Mouse (Mus musculus): ENCODE data around the gene Prkce.
A peak's percentile ranks its signal among the peaks of the same experiment; 100 is the strongest.

Gene Prkce

DNA sequence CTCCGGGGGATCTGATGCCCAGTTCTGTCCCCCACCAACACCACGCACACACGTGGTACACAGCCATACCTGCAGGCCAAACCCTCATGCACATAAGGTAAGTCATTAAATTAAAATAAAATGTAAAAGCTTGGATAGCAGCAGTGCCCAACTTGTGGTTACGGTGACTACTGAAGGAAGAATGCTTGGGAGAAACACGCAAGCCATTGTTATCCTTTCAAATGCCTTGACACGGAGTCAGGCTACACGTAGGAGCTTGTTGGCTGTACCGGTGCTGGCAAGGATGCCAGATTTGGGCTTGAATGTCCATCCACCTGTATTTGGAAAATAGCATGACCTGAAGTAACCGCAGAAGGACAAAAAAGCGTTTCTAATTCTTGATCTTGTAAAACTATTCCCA lies 423.7 kb downstream of the Prkce start:
- no peak for DNase-seq

DNA sequence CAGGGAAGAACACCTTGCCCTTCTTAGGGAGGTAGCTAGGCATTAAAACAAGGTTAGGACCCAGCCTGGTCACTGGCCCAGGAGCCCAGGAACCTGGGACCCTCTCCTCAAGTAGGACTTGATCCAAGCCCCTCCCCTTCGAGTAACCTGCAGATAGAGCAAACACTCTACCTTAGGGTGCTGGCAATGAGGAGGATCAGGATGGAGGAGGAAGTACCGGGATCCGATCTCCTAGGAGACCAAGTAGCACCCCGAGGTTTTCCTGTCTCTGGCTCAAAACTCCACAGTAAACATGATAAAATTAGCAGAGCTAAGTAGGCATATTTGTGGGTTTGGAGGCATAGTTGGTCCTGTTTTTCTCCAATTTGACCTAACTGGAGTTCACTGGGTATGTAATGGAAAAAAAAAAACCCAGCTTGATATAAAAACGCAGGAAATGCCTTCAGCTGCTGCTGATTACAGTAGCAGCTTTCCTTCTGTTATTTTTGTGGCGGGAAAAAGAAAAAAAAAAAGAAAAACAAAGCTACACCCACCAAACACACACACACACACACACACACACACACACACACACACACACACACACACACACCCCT lies 425.5 kb downstream of the Prkce start:
- no peak for DNase-seq

DNA sequence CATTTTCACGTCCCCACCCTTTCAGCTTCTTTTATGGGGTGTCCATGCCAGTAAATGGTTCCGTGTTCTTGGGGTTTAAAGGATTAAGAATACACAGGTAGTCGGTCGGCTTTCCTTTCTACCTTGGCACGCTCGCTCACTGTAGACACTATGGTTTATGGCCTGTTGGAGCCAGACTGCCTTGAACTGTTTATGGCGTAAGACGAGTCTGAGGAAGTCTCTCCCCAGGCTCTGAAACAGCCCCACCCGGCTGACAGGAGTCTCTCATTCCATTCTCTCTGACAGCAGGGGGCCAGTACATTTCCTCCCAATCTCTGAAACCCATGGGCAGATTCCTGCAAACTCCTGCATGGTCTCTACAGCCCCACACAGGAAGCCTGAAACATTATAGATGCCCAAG lies 427.9 kb downstream of the Prkce start:
- no peak for DNase-seq

DNA sequence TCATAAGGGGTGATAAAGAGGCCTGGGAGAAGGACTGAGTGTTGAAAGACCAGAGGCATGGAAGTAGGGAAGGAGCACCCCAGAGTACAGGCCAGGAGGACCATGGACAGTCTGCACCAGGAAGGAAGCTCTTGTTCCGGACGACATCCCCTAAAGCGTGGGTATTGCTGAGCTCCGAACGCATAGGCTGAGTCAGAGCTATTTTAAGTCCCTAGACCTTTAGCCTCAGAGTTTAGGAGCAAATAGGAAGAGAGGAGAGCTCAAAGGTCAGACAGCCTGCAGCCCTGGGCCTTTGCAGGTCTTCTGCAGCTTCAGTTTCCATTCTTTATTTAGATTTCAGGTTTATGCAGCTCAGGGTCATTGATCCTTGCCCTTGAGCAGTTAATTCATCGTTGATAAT lies 433.5 kb downstream of the Prkce start:
- no peak for DNase-seq

DNA sequence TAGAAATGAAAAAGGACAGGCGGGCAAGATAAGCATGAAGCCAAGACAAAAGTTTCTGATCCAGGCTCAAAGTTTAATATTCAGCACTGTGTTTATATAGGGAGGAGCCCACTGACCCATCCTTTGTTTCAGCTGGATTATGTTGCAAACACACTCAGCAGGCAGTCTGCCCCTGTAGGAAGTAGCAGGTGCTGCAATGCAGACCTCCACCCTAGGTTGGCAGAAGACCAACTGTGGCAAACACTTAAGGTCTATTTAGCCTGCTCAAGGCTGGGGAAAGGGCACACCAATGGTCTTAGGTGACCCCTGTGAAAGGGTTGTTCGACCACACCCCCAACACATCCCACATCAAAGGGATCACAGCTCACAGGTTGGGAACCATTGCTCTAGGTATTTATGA lies 434.3 kb downstream of the Prkce start:
- DNase-seq, result no peak

DNA sequence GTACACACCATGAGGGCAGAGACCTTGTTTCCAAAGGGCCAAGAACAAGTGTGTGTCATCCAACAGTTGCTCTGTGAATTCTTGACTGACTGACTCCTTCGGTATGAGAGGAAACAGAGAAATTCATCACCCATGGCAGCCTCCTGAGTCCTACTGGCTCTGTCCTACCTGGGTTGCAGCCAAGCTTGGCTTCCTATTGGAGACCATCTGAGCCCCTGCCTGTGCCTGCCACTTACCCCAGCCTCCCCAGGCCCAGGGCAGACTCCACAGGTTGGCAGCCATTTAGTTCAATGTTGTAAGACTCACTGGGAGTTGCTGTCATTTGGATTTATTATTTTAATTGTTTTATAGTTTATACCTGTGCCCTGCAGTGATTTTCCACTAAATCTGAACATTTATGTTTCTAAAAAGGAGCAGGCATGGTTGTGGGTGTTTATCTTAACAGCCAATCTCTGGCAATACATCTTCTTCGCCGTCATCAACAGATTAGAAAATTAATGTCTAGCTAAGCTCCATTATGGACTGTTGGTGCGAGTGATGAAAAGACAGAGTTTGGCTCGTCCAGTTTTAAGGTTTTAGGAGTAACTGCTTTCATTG lies 436.4 kb downstream of the Prkce start:
- peak in 1 of 2 experiments; percentile 31 for DNase-seq

DNA sequence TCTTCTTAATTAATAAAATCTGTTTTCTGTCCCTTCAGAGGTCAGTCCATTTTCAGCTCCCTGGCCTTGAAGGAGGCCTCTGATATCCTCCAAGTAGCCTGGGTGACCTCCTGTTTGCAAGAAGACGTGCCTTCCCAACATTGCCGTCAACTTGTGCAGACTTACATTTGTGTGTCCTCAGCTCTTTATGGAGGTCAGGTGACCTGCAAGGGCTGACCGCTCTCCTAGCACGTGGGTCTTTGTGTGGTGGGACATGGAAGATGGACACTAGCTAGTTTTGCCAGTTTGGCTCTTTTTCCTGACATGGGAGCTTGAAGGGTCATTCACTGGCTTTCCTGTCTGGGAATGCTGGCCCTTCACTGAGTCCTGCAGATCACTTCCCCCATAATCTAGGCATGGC lies 440.4 kb downstream of the Prkce start:
- DNase-seq, result peak; percentile 41 to 42

DNA sequence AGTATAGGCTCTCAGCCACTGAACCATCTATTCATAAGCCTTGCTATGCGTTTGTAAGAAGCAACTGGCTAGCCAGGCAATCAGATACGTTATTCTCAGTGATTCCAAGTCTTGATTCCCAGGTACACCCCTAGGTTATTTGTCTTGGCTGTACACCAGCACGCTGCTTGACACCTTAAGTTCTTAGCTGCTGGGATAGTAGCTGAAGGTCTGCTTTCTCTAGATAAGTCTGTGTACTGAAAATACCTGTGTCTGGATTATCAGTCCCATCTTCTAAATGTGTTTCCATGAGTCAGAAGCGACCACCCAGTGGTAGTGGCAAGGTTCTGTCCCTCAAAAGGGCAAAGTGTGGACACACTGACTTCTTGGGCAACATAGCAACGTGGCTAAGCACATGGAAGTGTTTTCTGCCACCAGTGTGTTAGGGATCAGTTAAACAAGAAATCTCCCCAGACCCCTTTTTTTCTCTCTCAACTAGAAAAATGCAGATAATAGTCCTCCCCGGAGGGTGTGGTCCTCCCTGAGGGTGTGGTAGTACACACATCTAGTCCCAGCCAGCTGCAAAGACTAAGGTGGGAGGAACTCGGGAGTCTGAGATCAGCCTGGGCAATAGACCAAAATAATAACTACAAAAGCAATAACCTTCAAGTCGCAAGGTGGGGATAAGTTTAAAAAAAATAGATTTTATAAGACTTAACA lies 442.8 kb downstream of the Prkce start:
- no peak for DNase-seq

DNA sequence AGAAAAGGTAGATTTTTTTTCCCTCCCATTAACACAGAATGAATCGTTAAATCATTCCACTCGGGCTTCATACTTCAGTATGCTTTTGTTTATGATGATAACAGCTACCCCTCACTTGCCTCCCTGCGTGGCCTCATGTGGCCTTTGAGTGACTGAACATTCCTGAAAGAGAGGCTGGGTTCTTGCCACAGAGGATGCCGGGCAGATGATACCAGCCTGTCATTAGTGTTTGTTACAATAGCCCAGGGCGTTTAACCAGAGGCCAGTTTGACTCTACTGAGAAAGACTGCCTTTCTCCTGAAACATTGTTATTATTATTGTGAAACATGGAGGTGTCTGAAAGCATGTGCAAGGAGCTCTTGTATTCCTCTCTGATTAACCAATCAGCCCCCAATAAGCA lies 444.2 kb downstream of the Prkce start:
- no peak for DNase-seq

DNA sequence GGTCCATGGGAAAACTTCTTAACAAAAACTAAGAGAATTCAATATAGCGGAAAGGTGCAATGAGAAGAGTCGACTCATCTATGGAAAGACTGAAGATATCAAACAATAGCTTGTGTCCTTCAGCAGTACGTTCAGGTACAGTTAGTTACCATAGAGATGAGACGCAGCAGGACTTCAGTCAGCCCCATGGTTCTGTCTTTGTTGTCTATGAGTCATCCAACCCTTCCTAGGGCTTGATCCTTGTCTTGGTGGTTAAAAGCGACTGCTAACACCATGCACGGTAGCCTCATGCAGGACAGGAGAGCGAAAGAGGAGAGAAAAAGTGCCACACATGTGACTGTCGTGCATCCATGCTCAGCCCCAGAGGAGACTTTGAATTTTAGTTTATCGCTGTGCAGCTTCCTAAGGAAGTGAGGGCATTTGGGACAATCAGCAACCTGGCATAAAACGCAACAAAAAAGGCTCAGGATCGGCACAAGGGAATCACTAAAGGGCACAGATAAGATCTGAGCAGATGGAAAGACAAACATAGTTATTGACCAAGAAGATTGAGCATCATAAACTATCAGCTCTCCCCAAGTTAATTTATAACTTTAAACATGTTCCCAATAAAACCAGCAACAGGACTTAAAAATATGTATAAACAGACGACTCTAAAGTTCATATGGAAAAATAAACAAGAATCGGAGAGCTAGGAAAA lies 448.2 kb downstream of the Prkce start:
- DNase-seq, result no peak

DNA sequence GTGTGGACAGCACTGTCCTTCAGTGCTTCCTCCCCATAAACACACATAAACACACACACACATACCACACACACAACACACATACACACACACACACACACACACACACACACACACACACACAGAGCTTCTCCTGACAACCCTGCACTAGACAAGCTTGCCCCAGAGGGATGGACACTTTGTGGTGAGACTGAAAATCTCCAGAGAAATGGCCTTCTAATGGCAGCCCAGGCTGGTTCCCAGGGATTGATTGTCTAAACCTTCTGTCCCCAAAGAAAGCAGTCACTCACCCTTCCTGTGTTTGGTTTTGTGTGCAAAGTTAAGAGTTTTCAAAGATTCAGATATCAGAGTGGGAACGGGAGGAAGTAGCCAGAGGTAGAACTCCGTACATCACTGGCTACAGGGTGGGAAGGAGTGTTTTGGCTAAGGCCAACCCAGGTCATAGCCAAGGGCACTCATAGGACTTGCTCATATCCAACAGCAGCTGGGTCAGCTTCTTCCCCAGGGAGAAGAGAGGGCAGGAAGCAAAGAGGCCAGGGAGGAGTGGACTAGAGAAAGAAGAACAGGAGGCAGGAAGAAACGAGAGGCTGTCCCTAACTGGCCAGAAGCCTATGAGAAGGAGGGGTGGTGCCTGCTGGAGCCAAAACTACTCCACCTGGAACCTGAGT lies 450.1 kb downstream of the Prkce start:
- DNase-seq, result peak; percentile 27 to 37

DNA sequence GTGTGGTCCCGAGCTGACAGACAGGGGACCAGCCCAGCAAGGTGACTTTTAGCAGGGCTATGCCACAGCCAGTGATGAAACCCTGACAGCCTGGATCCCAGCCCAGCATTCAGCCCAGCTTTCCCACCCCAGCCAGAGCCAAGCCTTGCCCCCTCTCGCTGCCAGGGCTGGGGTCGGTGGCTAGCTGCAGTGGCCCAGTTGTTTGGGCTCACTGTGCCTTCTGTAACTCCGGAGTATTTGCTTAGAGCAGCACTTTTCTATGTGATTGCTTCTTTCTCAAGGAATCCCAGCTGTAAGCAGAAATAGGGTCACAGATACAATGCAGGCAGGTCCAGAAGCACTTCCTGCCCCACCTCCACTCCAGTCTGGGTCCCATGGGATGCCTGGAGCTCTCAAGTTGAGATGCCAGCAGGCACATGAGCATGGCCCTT lies 450.9 kb downstream of the Prkce start:
- DNase-seq, result peak; percentile 47 to 63

DNA sequence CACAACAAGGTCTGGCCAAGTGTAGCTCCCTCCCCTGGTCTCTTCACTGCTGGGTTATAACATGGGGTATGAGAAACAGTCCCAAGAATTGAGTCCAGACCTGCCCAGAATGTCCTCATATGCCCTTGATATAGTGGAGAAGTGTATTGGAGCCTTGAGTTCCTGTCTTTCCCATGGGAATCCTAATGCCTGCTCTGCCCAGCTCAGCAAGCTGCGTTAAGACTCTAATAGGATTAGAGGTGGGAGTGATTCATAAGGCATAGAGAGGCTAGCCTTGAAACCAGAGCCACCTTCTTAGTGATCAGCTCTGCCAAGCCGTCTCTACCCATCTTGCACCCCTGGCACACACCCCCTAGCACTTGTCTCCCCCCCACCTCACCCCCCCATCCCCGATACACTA lies 455.3 kb downstream of the Prkce start:
- no peak for DNase-seq

DNA sequence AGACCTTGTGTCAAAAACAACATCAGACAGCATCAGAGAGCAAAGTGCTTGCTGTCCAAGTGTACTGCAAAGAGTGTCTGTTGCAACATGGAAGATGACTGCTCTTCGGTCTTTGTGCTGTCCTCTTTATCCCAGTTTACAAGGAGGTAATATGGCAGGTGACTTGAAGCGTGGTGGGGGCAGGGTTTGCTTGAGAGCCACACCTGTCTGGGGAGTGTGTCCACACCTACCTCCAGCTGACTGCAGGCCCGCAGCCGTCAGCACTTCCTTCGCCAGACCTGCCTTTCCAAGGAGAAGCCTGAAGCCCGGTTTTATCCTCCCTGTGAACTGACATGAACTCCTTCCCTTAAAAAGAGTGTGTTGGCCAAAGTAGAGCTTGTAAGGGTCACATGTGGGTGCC lies 458.9 kb downstream of the Prkce start:
- DNase-seq, result no peak

DNA sequence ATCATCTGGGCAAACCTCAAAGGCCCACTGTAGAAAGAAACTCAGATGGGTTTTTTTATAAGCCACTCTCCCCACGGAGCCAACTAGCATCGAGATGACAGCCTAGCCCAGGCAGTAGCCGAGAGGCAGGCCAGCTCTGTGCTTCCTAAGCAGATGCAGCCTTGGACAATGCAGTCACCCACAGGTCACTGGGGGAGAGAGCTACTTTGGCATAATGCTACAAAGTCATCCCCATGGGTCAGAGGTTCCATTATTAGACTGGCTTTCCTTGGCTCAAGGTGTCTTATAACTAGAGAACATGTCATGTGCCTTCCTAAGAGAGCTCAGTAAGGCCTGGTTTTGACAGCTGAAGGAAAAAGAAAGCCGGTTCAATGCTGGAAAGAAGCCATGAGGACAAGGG lies 465.5 kb downstream of the Prkce start:
- DNase-seq, result no peak

DNA sequence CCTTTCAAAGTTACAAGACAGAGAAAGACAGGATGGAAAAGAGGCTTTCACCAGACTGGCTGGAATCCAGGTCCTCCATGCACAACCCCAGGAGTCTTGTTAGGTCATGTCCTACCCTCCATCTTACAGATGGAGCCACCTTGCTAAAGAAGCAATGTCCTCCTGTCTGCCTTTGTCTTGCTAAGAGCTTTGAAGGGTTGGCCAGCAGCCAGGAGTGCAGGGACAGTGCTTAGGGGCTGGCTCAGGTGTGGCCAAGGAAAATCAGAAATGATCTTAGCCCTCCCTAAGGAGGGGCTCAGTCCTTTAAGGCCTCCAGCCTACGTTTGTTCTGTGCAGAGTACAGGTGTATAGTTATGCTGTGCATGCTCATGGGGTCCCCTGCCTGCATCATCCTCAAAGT lies 469.7 kb downstream of the Prkce start:
- no peak for DNase-seq

DNA sequence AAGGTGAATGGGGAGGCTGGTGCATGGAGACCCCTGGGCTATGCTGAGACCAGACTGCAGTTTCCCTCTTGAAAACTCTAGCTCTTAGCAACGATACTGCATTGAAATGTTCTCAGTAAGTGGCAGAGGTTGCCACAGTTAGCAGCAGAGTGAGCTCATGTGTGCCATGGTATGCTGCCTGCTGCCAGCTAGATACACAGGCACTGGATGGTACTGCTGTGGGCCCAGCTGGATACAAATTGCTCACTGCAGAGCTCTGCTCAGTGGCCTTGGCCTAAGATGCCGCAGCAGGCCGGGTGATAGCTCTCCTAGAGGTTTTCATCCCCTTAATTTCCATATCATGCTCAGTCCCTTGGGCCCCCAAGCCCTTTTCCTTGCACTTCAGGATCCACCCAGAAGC lies 471.7 kb downstream of the Prkce start:
- DNase-seq, result no peak

DNA sequence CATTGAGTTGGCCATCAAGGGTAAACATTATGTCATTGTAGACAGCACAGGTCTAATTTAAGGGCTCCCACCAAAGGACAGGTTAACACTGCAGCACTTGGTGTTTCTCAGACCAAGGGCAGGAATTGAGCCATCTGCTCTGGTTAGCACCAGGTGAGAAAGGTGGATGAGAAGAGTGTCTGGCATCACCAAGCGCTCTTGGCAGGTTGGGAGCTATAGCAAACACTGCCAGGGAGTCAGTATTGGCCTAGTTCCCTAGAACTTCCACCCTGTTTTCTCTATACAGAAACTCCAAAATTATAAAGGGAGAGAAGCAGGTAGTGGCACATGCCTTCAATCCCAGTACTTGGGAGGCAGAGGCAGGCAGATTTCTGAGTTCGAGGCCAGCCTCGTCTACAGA lies 479.6 kb downstream of the Prkce start:
- no peak for DNase-seq

DNA sequence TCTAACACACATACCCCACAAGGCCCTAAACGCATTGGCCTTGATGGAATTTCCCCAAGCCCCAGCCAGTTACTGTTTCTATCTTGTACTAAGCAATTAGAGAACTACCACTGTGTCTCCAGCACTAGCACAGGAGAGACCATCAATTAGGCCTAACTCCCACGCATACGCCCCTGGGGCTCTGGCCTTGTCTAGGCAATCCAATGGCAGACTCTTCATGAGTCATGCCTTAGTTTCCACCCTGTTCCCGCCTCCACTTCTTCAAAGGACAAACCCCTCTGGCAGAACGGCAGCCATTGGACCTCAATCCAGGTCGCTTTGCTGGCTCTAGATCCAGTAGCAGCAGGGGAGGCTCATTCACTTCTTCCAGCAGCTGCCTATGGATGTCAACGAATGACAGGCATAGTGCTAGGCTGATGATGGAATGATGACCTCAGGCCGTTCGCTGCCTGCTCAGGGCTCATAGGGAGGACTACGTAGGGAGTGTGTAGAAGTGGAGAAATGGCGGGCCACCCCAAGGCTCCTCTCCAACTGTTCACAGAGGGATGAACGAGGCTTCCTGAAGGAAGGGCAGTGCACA lies 481.4 kb downstream of the Prkce start:
- no peak for DNase-seq

DNA sequence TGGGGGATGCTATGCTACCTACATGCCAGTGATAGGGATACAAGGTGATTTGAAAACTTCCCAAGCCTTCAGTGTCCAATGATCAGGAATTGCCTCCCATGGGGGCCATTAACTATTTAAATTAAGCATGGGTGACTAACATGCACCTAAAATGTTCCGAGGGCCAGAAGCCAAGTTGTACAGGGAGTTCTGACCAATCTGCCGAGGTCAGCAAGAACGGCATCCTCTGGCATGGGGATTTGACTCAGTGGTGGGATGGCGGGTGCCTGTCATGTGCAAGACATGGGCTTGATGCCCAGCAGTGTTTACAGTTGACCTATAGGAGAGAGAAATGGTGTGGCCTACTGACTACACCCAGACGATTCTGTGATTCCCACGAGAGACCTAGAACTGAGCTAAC lies 482.7 kb downstream of the Prkce start:
- DNase-seq, result no peak

DNA sequence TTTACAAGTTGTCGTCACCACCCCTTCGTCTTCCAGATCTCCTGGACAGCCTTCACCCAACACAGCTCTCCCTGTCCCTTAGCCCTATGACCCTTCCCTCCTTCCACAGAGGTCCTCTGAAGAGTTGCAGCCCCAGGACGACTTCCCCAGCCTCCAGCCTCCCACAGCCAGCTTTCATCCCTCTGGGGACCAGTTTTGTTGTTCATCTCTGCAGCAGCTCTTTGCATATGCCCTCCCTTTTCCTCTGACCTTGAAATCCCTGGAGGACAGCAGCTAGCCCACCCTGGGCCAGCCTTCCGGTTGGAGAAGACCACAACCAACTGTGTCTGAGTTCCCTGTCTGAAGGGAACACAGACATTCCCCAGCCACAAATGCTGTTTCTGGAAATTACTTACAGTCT lies 483.5 kb downstream of the Prkce start:
- peak in 1 of 2 experiments; percentile 22 for DNase-seq

DNA sequence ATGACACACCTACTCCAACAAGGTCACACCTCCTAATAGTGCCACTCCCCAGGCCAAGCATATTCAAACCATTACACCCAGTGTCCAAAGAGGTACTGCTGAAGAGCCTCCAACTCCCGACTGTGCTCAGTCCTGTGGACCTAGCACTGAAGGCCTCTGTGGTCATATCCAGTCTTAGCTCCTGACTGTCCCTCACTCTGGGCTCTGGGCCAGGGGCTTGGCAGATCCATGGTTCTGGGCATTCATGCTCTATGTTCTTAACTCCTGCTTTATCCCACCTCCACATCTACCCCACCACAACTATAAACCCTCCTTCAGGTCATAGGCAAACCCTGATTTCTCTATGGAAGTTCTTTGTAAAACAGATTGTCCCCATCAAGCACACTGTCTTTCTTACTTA lies 485.2 kb downstream of the Prkce start:
- no peak for DNase-seq

DNA sequence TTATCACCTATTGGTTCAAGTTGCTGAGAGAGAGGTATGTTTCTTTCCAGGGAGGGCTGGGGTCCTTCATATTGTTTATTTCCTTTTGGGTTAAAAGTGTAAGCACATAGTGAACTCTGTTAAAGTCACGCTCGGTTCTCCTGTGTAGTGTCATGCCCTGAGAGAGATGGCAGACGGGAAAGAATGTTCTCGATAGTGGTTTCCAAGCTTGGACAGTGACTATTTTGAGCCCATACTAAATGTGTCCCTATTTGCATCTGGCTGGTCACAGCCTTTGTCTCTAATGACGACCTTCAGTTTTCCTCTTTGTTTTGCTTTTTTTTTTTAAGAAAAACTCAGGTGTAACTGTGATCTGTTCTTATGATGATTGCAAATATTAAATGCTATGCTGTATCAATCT lies 488.8 kb downstream of the Prkce start:
- no peak for DNase-seq
